Mouse (Mus musculus) cerebellum, adult (tissue): Measurements from ENCODE around the gene Lce1j.
"Not testable (repeated sequence)": the region's sequence is repeated elsewhere in the genome, so short reads cannot be mapped to it uniquely, and the experiment has no call there.

Source experiments
- ATAC-seq: cut with Nextera tagmentation; 2 replicates; pipeline ENCODE4 v1.9.2; 2017; ENCODE audit warnings: mild to moderate bottlenecking, moderate library complexity, mixed read lengths; ENCODE audit not compliant: insufficient number of reproducible peaks, low FRiP score, low TSS enrichment

Gene Lce1j

GRCm38 (mm10) chr3:92790414-92790813 lies at the start of gene Lce1j:
Lce1j (minus strand) TSS chr3:92790514.
- ATAC-seq: no peak

GRCm38 (mm10) chr3:92827108-92827507 lies 36.8 kb upstream of the Lce1j start, which contains the start of gene Kprp:
Kprp (minus strand) TSS chr3:92827247.
- no peak; the same call in 1 of the 2 replicates for ATAC-seq

- no peak for ATAC-seq
Observed at GRCm38 (mm10) chr3:92825808-92826207, 35.5 kb upstream of the Lce1j start.

GRCm38 (mm10) chr3:92816036-92816435 lies 25.7 kb upstream of the Lce1j start:
- not testable (repeated sequence) for ATAC-seq

GRCm38 (mm10) chr3:92815581-92815980 lies 25.3 kb upstream of the Lce1j start:
- no peak for ATAC-seq

- no peak for ATAC-seq
Observed at GRCm38 (mm10) chr3:92807791-92808190, 17.5 kb upstream of the Lce1j start, which contains the start of gene Lce1k. Lce1k (minus strand) TSS chr3:92807891.

GRCm38 (mm10) chr3:92778799-92779198 lies 11.5 kb downstream of the Lce1j start, which contains the start of gene Lce1i:
Lce1i (minus strand) TSS chr3:92778899.
- ATAC-seq: no peak

GRCm38 (mm10) chr3:92771573-92771972 lies 18.7 kb downstream of the Lce1j start:
- no peak for ATAC-seq

GRCm38 (mm10) chr3:92764965-92765364 lies 25.3 kb downstream of the Lce1j start, which contains the start of gene Lce1h:
Lce1h (minus strand) TSS chr3:92765065.
- ATAC-seq: no peak

GRCm38 (mm10) chr3:92753197-92753596 lies 37.1 kb downstream of the Lce1j start:
- ATAC-seq: no peak

GRCm38 (mm10) chr3:92752238-92752637 lies 38.1 kb downstream of the Lce1j start, which contains the start of gene Lce1g:
Lce1g (minus strand) TSS chr3:92752338.
- no peak for ATAC-seq

- ATAC-seq: no peak
Observed at GRCm38 (mm10) chr3:92738996-92739395, 51.3 kb downstream of the Lce1j start, which contains the start of gene Gm38119. Gm38119 (minus strand) TSS chr3:92739096.
